Mouse (Mus musculus): ENCODE data around the gene Zcchc24.

- TF ChIP-seq POLR2A (IDR thresholded peaks at IDR 0.05; ENCODE audit: low read depth, low read length): no peak
- TF ChIP-seq CTCF (conservative IDR thresholded peaks at IDR 0.05; ENCODE audit: insufficient read depth, insufficient read length, low read depth, low read length): no peak
Observed at GRCm38 (mm10) chr14:25694569-25694897, 74.3 kb downstream of the Zcchc24 start.

Measured in kidney, adult 2 months (tissue).